Mouse (Mus musculus) embryonic facial prominence, embryonic 11.5 days (tissue): ENCODE results near the gene Car5a. TPM values are rescaled to one million over a fixed set of nuclear protein-coding genes. Genes with fewer than 3 reads are reported as not detected.

Experiments used
- ATAC-seq: fragments of 200-750 bp; cut with Nextera tagmentation; replicated peaks from 2 replicates; pipeline ENCODE4 v1.8.0; 2017; ENCODE audit warnings: low read depth; ENCODE audit not compliant: insufficient number of reproducible peaks, low FRiP score, low TSS enrichment
- DNase-seq: peaks from one replicate; pipeline ENCODE4 v3.0.0-alpha.2; 2015; ENCODE audit warnings: low spot score
- H3K27ac ChIP-seq: fragments of 300-500 bp; sonication (generic); replicated peaks from 2 replicates; pipeline ENCODE4 v1.5.1; 2014; ENCODE audit warnings: mild to moderate bottlenecking, low read depth, low read length, control low read depth
- H3K27me3 ChIP-seq: fragments of 300-500 bp; sonication (generic); 2 replicates; pipeline ENCODE4 v1.6.1; 2014; ENCODE audit warnings: mild to moderate bottlenecking, low read length, moderate library complexity, mixed read lengths; ENCODE audit not compliant: control insufficient read depth, insufficient read depth
- H3K36me3 ChIP-seq: fragments of 300-500 bp; sonication (generic); replicated peaks from 2 replicates; pipeline ENCODE4 v1.6.1; 2014; ENCODE audit warnings: low read depth, mild to moderate bottlenecking, low read length, moderate library complexity, mixed read lengths; ENCODE audit not compliant: control insufficient read depth, insufficient read depth
- H3K4me1 ChIP-seq: fragments of 300-500 bp; sonication (generic); 2 replicates; pipeline ENCODE4 v1.6.1; 2014; ENCODE audit warnings: low read length, mixed read lengths; ENCODE audit not compliant: control insufficient read depth, insufficient read depth
- H3K4me2 ChIP-seq: fragments of 300-500 bp; sonication (generic); 2 replicates; pipeline ENCODE4 v1.6.1; 2014; ENCODE audit warnings: low read depth, mild to moderate bottlenecking, control low read depth, low read length, moderate library complexity
- H3K4me3 ChIP-seq: fragments of 300-500 bp; sonication (generic); 2 replicates; pipeline ENCODE4 v1.5.1; 2014; ENCODE audit warnings: low read depth, low read length, control low read depth
- H3K9ac ChIP-seq: fragments of 300-500 bp; sonication (generic); replicated peaks from 2 replicates; pipeline ENCODE4 v1.6.1; 2014; ENCODE audit warnings: mild to moderate bottlenecking, control low read depth, low read length
- H3K9me3 ChIP-seq: fragments of 300-500 bp; sonication (generic); replicated peaks from 2 replicates; pipeline ENCODE4 v1.6.1; 2016; ENCODE audit warnings: mild to moderate bottlenecking, low read length, inconsistent platforms, mixed read lengths; ENCODE audit not compliant: control insufficient read depth
- WGBS: fragments of 180-500 bp; shearing (Covaris S2); extraction: QIAGEN DNeasy Blood & Tissue Kit; methylation state at CpG from one replicate; pipeline ENCODE4 v1.1.7; 2014; 5-methylcytosine and 5-hydroxymethylcytosine counted together
- polyA plus RNA-seq: library from polyadenylated mRNA; unstranded; fragments of >200 nt; fragmentation: Nextera tagmentation; extraction: Ambion mirVana; gene quantifications from 2 replicates; pipeline ENCODE4 v1.2.1, GENCODE M21; 2014

Gene Car5a
- polyA plus RNA-seq, 1 experiment from 2014 or later = not detected

- Histone ChIP-seq H3K9ac (no peak overlapping the region), H3K4me3 (no peak overlapping the region), H3K4me1 (no peaks in the 10 kb centered on the region), H3K27ac (no peak overlapping the region), H3K4me2 (no peak overlapping the region), H3K36me3 (no peaks in the 10 kb centered on the region), H3K9me3 (no peaks in the 10 kb centered on the region), H3K27me3 (no peaks in the 10 kb centered on the region; the same call in 1 of the 2 replicates)
- 50% methylated on average over 12 of the region's 12 CpGs for WGBS
- peak; percentile 48 for DNase-seq
- no peak; the same call in 1 of the 2 replicates for ATAC-seq
Measured at GRCm38 (mm10) chr8:121935341-121936294, 9.1 kb downstream of the Car5a start.

DNA sequence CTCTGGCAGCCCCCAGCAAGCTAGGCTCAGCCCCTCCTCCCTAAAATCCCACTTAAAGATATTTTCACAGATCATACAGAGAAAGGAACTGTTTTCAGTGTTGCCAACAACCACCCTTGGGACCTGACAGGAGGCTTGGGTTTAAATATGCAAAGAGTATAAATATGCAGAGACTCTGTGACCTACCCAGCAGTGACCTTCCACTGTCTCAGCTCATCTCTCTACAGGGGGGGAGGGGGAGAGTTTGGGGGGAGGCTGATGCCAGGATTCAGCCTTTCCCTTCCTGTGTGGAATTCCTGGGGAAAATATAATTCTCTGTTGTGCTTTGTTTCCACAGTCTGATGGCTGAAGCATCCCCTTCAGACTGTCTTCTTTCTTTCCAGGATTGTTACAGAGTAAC lies 9.8 kb downstream of the Car5a start:
- H3K4me3 ChIP-seq = no peak overlapping the region
- H3K36me3 ChIP-seq = no peaks in the 10 kb centered on the region
- ATAC-seq (no peak), DNase-seq (no peak)
- no peaks in the 10 kb centered on the region for H3K4me1 ChIP-seq
- no peak overlapping the region for H3K9ac ChIP-seq
- H3K9me3 ChIP-seq = no peaks in the 10 kb centered on the region
- no peak overlapping the region for H3K4me2 ChIP-seq
- H3K27ac ChIP-seq = no peak overlapping the region
- no peaks in the 10 kb centered on the region; the same call in 1 of the 2 replicates for H3K27me3 ChIP-seq

GRCm38 (mm10) chr8:121934506-121934905 lies 10.2 kb downstream of the Car5a start:
- H3K9ac ChIP-seq = no peak overlapping the region
- no peaks in the 10 kb centered on the region for H3K4me1 ChIP-seq
- no peak for ATAC-seq
- H3K4me3 ChIP-seq = no peak overlapping the region
- H3K27me3 ChIP-seq = no peaks in the 10 kb centered on the region; the same call in 1 of the 2 replicates
- DNase-seq = peak; percentile 62
- H3K27ac ChIP-seq = no peak overlapping the region
- H3K4me2 ChIP-seq = no peak overlapping the region
- no peaks in the 10 kb centered on the region for H3K36me3 ChIP-seq
- no peaks in the 10 kb centered on the region for H3K9me3 ChIP-seq
- 36% methylated on average over 4 of the region's 4 CpGs for WGBS

DNA sequence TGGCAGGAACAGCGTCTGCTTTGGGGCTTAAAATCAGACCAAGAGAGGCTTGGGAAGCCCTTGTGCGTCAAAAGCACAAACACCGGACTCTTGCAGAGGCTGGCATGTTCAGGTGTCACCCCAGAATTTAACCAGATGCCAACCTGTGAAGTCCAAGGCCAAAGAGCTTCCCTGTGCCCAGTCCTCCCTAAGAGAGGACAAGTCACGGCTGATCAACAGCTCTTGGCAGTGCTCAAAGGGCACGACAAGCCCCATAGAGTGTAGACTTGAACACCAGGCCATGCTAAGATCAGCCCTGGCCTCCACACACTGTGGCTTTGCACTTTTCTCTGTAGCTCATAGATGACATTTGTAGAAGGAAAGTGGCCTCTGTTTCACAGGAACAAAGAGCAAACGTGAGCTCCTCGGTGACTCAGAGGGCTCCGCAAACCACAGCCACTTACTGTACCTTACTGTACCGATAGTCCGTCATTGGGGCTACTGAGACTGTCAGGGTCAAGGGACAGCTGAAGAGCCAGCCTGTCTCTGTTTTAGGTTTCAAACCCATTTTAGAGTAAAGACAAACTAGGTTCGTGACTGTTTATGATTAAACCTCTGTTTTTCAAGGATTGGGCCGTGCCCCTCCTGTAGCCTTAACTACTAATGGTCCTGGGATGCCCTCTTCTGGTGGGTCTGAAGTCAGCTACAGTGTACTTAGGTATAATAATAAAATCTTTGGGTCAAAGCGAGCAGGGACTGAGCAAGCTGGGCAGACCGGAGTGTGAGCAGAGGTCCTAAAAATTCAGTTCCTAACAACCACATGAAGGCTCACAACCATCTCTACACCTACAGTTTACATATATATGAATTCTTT lies 11.8 kb downstream of the Car5a start:
- Histone ChIP-seq H3K36me3 (no peaks in the 10 kb centered on the region), H3K9me3 (no peaks in the 10 kb centered on the region), H3K27ac (no peak overlapping the region), H3K9ac (no peak overlapping the region), H3K4me3 (no peak overlapping the region), H3K4me1 (no peaks in the 10 kb centered on the region), H3K4me2 (no peak overlapping the region), H3K27me3 (no peaks in the 10 kb centered on the region; the same call in 1 of the 2 replicates)
- WGBS = 84% methylated on average over 14 of the region's 14 CpGs
- ATAC-seq (no peak), DNase-seq (no peak)

DNA sequence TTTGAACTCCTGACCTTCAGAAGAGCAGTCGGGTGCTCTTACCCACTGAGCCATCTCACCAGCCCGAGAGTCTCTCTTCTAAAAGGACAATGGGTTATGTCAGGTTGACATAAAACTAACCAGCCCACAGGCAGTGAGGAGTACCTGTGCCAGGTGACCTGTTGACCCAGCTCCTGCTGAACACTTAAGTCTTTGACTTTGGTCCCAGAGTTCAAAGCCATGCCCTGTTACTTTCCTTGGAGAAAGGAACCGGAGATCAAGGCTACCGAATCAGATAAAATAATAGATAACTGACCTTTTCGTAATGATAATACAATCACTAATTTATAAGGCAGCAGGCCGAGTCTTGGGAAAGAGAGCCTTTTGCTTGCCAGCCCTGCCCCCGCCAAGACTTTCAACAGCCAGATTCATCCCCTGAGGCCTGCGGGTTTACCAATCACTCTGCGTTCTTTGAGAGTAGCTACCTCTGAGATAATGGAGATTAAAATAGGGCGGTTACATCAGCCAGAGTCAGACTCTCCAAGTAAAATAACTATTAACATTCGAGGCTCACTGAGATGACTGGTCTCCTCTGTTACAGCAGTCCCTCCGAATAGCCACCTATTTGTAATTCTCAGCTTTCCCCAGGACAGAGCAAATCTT lies 12.6 kb downstream of the Car5a start:
- no peak overlapping the region for H3K9ac ChIP-seq
- no peaks in the 10 kb centered on the region; the same call in 1 of the 2 replicates for H3K27me3 ChIP-seq
- WGBS = 75% methylated on average over 12 of the region's 12 CpGs
- H3K36me3 ChIP-seq = no peaks in the 10 kb centered on the region
- no peak overlapping the region for H3K4me2 ChIP-seq
- H3K4me3 ChIP-seq = no peak overlapping the region
- H3K4me1 ChIP-seq = no peaks in the 10 kb centered on the region
- H3K9me3 ChIP-seq = no peaks in the 10 kb centered on the region
- DNase-seq (no peak), ATAC-seq (no peak)
- H3K27ac ChIP-seq = no peak overlapping the region

DNA sequence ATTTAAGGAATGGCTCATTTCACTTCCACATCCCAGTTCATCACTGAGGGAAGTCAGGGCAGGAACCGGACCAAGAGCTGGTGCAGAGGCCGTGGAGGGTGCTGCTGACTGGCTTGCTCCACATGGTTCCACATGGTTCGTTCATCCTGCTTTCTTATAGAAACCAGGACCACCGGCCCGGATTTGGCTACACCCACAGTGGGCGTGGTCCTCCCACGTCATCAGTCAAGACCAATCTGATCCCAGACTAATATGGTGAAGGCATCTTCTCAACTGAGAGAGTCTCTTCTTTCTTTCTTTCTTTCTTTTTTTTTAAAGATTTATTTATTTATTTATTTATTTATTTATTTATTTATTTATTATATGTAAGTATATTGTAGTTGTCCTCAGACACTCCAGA lies 13.1 kb downstream of the Car5a start:
- 86% methylated on average over 7 of the region's 7 CpGs for WGBS
- Histone ChIP-seq H3K4me3 (no peak overlapping the region), H3K9ac (no peak overlapping the region), H3K4me2 (no peak overlapping the region), H3K36me3 (no peaks in the 10 kb centered on the region), H3K4me1 (no peaks in the 10 kb centered on the region), H3K9me3 (no peaks in the 10 kb centered on the region), H3K27ac (no peak overlapping the region), H3K27me3 (no peaks in the 10 kb centered on the region; the same call in 1 of the 2 replicates)
- ATAC-seq (no peak), DNase-seq (no peak)

DNA sequence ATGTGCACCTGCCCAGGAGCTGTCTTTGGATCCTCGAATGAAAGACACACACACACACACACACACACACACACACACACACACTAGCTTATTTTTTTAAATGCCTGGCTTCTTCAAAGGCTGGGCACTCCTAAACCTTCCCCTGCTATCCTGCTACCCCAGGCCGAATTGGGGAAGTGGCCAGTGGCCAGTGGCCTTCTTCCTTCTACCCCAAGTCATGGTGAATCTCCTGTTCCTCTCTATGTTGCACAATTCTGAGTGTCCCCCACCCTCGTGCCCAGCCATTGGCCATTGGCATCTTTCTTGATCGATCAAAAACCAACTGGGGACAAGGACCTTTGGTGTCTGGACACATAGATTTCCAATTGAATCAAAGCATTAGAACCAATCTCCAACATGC lies 14.7 kb downstream of the Car5a start:
- no peak for DNase-seq
- H3K36me3 ChIP-seq = no peaks in the 10 kb centered on the region
- ATAC-seq = no peak

More for the DNA sequence above, 14.7 kb downstream of the Car5a start:
- no peaks in the 10 kb centered on the region for H3K9me3 ChIP-seq
- no peak overlapping the region for H3K9ac ChIP-seq
- no peak overlapping the region for H3K27ac ChIP-seq
- no peak overlapping the region for H3K4me2 ChIP-seq
- no peaks in the 10 kb centered on the region for H3K27me3 ChIP-seq
- 76% methylated on average over 4 of the region's 4 CpGs for WGBS
- no peaks in the 10 kb centered on the region for H3K4me1 ChIP-seq
- H3K4me3 ChIP-seq = no peak overlapping the region
